Mouse (Mus musculus) intestine, embryonic 16.5 days (tissue): ENCODE data around the gene Tspo. TPM values are rescaled to one million over a fixed set of nuclear protein-coding genes. Genes with fewer than 3 reads are reported as not detected.

Experiments
- microRNA-seq: library from miRNA; unstranded; fragments of <30 nt; microRNA quantifications from one replicate; pipeline ENCODE4, GENCODE M21; 2016
- polyA plus RNA-seq: library from polyadenylated mRNA; unstranded; fragments of >200 nt; fragmentation: Nextera tagmentation; extraction: Ambion mirVana; gene quantifications from 2 replicates; pipeline ENCODE4 v1.2.1, GENCODE M21; 2015

Tspo gene
- polyA plus RNA-seq, 1 experiment from 2014 or later = 133 TPM

Small RNAs within 50 kb of the gene (microRNA-seq; reads per million reads assigned to microRNA genes)
- not detected for gene Gm24575

Other genes with a start within 250 kb of the Tspo start
- 77.9 and 86.6 TPM in 2 replicates for gene Arfgap3, start 213.3 kb upstream of the Tspo start, polyA plus RNA-seq
- 76.4 and 81.6 TPM in 2 replicates for gene Pacsin2, start 99.0 kb upstream of the Tspo start, polyA plus RNA-seq
- gene Ttll1, start 52.7 kb upstream of the Tspo start, polyA plus RNA-seq = 14.1 and 17.1 TPM in 2 replicates
- 3.1 and 4.3 TPM in 2 replicates for gene Bik, start 36.7 kb upstream of the Tspo start, polyA plus RNA-seq
- 26.4 and 27.0 TPM in 2 replicates for gene Mcat, start 195 bp downstream of the Tspo start, polyA plus RNA-seq
- 29.3 and 30.2 TPM in 2 replicates for gene Ttll12, start 31.6 kb downstream of the Tspo start, polyA plus RNA-seq
- gene Scube1, start 161.4 kb downstream of the Tspo start, polyA plus RNA-seq = 3.6 and 4.1 TPM in 2 replicates
- gene Mpped1, start 215.9 kb downstream of the Tspo start, polyA plus RNA-seq = 0.21 and 0.22 TPM in 2 replicates